Mouse (Mus musculus): ENCODE data around the gene Ablim1. TPM values are rescaled to one million over a fixed set of nuclear protein-coding genes. Genes with fewer than 3 reads are reported as not detected.

Ablim1 gene
- polyA plus RNA-seq, 1 experiment from 2014 or later = 37.9 TPM

DNA sequence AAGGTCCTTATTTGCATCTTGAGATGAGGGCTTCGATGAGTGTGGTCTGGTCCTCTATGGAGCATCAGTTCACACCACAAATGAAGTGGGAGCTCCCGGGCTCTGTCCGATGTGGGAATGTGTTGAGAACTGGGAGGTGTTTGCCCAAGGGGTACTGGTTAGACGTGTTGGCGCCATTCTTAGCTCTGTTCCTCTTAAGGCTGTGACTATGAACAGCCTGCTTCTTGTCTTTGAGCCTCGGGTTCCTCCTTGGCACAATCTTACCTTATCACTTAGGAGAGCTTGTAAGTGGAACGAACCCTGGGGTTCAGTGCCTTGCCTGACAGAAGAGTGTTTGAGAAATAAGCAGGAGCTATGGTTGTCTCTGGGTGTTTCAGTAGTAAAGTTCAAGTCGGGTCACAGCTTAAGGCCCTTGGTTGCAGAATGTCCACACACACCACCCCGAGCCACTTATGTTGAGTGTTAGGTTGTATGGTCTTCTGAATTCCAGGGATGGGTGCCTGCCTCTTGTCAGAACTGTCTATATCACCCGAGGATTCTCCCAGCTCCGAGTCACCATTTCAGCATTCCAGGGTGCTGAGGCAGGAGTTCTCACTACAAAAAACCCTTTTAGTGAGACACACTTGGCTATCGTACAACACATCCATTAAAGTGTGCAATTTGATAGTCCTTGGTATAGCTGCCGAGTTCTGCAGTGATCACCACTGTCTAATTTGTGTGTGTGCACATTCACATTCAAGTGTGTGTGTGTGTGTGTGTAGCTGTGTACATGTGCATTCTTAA, 131.6 kb downstream of the Ablim1 start:
- ATAC-seq (ENCODE audit: low FRiP score) = no peak

DNA sequence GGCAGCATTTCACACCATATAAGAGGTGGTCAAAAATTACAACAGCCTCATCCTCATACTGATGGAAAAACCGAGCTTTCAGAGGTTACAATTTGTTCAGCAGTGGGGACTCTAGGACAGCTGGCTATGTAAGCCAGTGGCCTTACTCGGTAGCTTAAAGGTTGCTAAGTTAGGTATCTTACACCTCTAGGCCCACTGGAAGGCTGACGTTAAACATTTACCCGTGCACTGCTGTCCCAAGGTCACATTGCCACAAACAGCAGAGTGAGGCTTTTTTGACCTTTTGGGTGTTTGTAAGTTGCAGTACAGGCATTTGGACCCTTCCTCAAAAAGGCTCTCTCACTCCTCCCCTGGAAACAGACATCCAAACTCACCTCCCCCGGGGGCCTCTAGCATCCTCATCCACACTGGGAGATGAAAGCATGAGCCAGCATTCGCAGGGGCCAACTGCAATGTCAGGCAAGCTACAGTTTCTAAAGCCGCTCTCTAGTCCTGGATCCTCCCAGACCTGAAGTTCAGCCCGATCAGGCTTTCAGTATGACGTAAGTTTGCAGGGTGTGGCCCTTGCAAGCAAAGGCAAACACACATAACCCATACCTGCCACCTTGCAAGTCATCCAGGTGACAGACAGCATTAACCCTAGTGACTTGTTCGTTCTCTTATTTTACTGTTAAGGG, 132.7 kb downstream of the Ablim1 start:
- no peak overlapping the region for H3K4me2 ChIP-seq
- no peaks in the 10 kb centered on the region for H3K27me3 ChIP-seq
- no peaks in the 10 kb centered on the region for H3K9me3 ChIP-seq
- 93% methylated on average over 10 of the region's 10 CpGs for WGBS
- H3K4me3 ChIP-seq = no peak overlapping the region
- no peaks in the 10 kb centered on the region for H3K36me3 ChIP-seq
- ATAC-seq (ENCODE audit: low FRiP score) = no peak
- no peak overlapping the region for H3K9ac ChIP-seq
- peaks cover 4% of the 10 kb centered on the region; the same call in 1 of the 2 replicates for H3K4me1 ChIP-seq (replicated peaks)
- no peak overlapping the region for H3K27ac ChIP-seq

More for the DNA sequence above, 131.6 kb downstream of the Ablim1 start:
- H3K4me1 ChIP-seq (replicated peaks) = peaks cover 4% of the 10 kb centered on the region; the same call in 1 of the 2 replicates
- no peak overlapping the region for H3K4me2 ChIP-seq
- no peaks in the 10 kb centered on the region for H3K27me3 ChIP-seq
- H3K36me3 ChIP-seq = no peaks in the 10 kb centered on the region
- 91% methylated on average over 13 of the region's 13 CpGs for WGBS
- H3K4me3 ChIP-seq = no peak overlapping the region
- no peak overlapping the region for H3K9ac ChIP-seq
- H3K27ac ChIP-seq = no peak overlapping the region
- H3K9me3 ChIP-seq = no peaks in the 10 kb centered on the region

DNA sequence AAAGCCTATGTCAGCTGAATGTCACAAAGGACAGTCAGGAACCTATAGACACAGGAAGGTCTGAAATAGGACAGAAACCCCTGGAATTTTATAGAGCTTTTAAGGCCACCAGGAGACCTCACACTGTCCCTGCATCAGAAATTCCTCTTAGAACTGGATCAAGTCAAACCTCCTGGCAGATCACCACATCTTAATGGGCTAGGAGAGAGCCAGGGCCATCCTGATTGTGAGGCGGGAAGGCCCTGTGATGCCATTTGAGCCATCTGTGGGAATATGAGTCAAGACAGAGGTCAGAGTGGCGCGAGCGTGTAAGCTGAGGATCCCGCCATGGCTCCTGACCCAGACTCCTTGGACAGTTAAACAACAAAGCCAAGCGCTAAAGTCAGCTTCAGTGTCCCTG, 133.4 kb downstream of the Ablim1 start:
- Histone ChIP-seq H3K4me3 (no peak overlapping the region), H3K4me2 (no peak overlapping the region), H3K27ac (no peak overlapping the region), H3K27me3 (no peaks in the 10 kb centered on the region), H3K4me1 (replicated peaks) (peaks cover 4% of the 10 kb centered on the region; the same call in 1 of the 2 replicates), H3K9me3 (no peaks in the 10 kb centered on the region), H3K9ac (no peak overlapping the region), H3K36me3 (no peaks in the 10 kb centered on the region)
- ATAC-seq (ENCODE audit: low FRiP score) = no peak
- 93% methylated on average over 6 of the region's 6 CpGs for WGBS

DNA sequence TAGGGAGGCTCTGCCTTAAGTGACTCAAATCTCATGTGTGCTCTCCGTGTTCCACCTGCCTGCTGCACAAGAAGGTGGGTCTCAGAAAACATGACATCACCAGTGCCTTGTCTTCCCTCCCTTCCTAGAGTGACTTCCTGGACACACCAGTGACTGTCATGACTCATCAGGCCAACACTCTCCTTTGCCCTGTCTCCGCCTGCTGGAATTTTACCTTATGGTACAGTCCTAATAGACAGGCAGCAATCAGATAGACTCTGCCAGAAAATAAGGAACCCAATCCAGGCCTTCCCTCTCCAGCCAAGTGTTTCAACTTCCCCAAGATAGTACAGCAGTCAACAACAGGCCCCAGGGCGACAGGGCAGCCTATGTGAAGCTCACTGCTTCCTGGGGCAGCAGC, 133.8 kb downstream of the Ablim1 start:
- Histone ChIP-seq H3K4me1 (replicated peaks) (peaks cover 4% of the 10 kb centered on the region; the same call in 1 of the 2 replicates), H3K4me2 (no peak overlapping the region), H3K9ac (no peak overlapping the region), H3K27ac (no peak overlapping the region), H3K9me3 (no peaks in the 10 kb centered on the region), H3K36me3 (no peaks in the 10 kb centered on the region), H3K4me3 (no peak overlapping the region), H3K27me3 (no peaks in the 10 kb centered on the region)
- 86% methylated on average over 3 of the region's 3 CpGs for WGBS
- ATAC-seq (ENCODE audit: low FRiP score) = no peak

DNA sequence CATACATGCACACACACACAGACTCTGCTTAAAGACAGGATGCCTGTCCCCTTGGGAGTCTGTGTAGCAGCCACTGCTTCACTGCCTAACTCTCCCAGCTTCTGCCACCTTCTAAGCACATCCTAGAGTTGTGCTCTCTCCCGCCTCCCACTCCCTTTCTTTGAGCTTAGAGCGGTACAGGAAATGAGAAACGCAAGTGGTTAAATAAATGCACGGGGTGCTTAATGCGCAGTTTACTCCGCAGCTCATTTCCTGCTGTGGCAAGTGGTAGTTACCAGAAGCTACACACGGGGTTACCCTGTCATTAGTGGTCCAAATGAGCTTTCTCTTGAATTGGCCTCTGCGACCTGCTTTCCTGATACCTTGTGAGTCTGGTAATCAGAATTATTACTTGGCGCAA, 134.4 kb downstream of the Ablim1 start:
- H3K9me3 ChIP-seq = no peaks in the 10 kb centered on the region
- H3K9ac ChIP-seq = no peak overlapping the region
- H3K27ac ChIP-seq = no peak overlapping the region
- no peak overlapping the region for H3K4me3 ChIP-seq
- no peaks in the 10 kb centered on the region for H3K36me3 ChIP-seq
- 81% methylated on average over 9 of the region's 9 CpGs for WGBS
- H3K4me2 ChIP-seq = no peak overlapping the region
- no peaks in the 10 kb centered on the region for H3K27me3 ChIP-seq
- H3K4me1 ChIP-seq (replicated peaks) = peaks cover 4% of the 10 kb centered on the region
- ATAC-seq (ENCODE audit: low FRiP score) = no peak

DNA sequence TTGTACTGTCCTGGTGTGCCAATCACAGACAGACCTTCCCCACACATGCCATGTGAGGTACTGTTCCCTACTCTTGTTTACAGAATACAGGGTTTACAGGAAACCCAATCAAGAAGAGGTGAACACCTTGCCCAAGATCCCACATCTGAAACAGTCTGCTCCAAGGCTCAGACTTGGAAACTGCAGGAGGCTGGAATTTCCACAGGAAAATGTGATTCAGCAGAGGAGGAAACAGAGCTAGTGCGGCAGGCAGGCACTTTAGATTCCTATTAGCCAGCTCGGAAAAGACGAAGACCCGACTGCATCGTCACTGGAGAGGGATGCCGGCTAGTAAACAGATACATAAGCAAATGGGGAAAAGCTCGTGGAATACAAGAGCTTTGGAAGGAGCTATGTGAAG, 135.4 kb downstream of the Ablim1 start:
- no peak overlapping the region for H3K4me2 ChIP-seq
- no peaks in the 10 kb centered on the region for H3K9me3 ChIP-seq
- no peak overlapping the region for H3K4me3 ChIP-seq
- no peak for ATAC-seq (ENCODE audit: low FRiP score)
- 95% methylated on average over 7 of the region's 7 CpGs for WGBS
- H3K9ac ChIP-seq = no peak overlapping the region
- no peaks in the 10 kb centered on the region for H3K36me3 ChIP-seq
- peaks cover 4% of the 10 kb centered on the region for H3K4me1 ChIP-seq (replicated peaks)
- no peaks in the 10 kb centered on the region for H3K27me3 ChIP-seq
- no peak overlapping the region for H3K27ac ChIP-seq

DNA sequence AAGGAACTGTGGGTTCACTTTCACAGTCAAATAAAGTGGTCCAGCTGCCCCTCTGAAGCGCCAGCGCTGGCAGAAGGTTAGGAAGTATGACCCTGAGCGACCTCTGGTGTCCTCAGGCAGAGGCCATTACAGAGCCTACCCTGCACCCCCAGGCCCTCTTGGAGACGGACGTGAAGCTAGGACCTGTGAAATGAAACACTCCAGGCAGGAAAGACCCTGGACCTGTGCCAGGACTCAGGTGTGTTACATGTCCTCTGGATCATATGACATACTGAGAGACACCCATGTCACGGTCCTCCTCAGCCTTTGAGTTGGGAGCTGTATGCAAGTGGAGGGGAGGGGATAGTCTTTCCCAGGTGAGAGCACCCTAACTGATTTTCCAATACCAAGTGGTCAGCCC, 137.4 kb downstream of the Ablim1 start:
- Histone ChIP-seq H3K9me3 (no peaks in the 10 kb centered on the region), H3K27ac (no peak overlapping the region), H3K4me3 (no peak overlapping the region), H3K4me1 (replicated peaks) (peaks cover 4% of the 10 kb centered on the region), H3K36me3 (0 out of 2 replicates have a peak, but pooled peaks cover 5% of the 10 kb centered on the region), H3K4me2 (no peak overlapping the region), H3K9ac (no peak overlapping the region), H3K27me3 (no peaks in the 10 kb centered on the region)
- 73% methylated on average over 6 of the region's 6 CpGs for WGBS
- no peak for ATAC-seq (ENCODE audit: low FRiP score)

DNA sequence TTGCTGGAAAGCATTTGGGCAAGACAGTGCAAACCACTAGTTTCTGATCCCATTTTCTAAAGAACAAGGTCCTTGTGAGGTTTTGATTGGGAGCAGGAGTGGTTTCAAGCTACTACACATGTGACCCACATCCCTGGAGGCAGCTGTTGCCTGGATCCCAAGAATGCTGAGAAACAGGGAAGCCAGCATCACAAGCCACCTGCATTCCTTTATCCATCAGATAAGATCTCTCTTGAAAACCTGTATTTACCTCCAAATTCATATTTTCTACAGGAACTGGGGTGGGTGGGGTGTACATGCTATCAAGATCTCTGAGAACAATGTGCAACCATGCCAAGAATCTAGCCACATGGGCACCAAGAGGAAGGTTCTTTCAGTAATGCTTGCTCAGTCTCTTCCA, 139.6 kb downstream of the Ablim1 start:
- Histone ChIP-seq H3K27ac (no peak overlapping the region), H3K27me3 (no peaks in the 10 kb centered on the region), H3K4me1 (replicated peaks) (peaks cover under 1% of the 10 kb centered on the region), H3K4me3 (no peak overlapping the region), H3K4me2 (no peak overlapping the region), H3K9ac (no peak overlapping the region), H3K36me3 (0 out of 2 replicates have a peak, but pooled peaks cover 8% of the 10 kb centered on the region), H3K9me3 (no peaks in the 10 kb centered on the region)
- no peak for ATAC-seq (ENCODE audit: low FRiP score)

DNA sequence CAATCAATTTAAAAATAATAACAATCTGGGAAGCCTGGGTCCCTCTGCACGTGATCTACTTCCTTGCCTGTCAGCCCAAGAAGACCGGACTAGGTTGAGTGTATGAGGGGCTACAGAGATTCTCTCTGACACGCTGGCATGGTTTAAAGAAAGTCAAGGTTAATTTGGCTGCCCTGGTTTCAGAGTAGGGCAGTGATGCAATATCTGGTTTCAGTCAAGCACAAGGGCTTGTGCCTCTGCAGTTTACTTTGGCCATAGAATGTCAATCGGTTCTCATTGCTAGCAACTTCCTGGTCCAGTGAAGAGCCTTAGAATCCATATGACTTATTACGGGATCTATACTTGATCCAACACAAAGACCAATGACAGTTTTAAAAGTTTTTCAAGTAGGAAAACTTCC, 140.2 kb downstream of the Ablim1 start:
- Histone ChIP-seq H3K36me3 (0 out of 2 replicates have a peak, but pooled peaks cover 8% of the 10 kb centered on the region), H3K9ac (no peak overlapping the region), H3K4me2 (no peak overlapping the region), H3K27ac (no peak overlapping the region), H3K27me3 (no peaks in the 10 kb centered on the region), H3K4me1 (replicated peaks) (no peaks in the 10 kb centered on the region; the same call in 1 of the 2 replicates), H3K4me3 (no peak overlapping the region), H3K9me3 (no peaks in the 10 kb centered on the region)
- ATAC-seq (ENCODE audit: low FRiP score) = no peak
- WGBS = 88% methylated on average over 5 of the region's 5 CpGs

DNA sequence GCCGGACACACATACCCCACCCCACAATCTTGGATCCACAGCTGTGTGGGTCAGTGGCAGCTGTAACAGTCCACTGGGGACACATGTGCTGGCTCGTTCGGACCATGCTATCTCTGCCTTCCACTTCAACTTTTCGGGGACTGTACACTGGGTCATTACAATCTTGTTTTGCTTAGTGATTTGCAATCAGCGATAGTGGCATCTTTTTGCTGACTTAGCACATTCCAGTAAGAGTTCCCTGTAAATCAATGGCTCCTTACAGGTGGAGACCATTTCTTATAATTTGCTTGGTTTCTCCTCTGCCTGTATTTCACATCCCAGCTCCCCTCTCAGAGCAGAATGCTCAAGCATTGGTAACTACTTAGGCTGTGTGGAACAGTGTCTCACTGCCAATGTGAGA, 140.7 kb downstream of the Ablim1 start:
- Histone ChIP-seq H3K9me3 (no peaks in the 10 kb centered on the region), H3K4me1 (replicated peaks) (no peaks in the 10 kb centered on the region; the same call in 1 of the 2 replicates), H3K27ac (no peak overlapping the region), H3K36me3 (0 out of 2 replicates have a peak, but pooled peaks cover 8% of the 10 kb centered on the region), H3K4me2 (no peak overlapping the region), H3K4me3 (no peak overlapping the region), H3K27me3 (no peaks in the 10 kb centered on the region), H3K9ac (no peak overlapping the region)
- ATAC-seq (ENCODE audit: low FRiP score) = no peak
- 89% methylated on average over 5 of the region's 5 CpGs for WGBS

DNA sequence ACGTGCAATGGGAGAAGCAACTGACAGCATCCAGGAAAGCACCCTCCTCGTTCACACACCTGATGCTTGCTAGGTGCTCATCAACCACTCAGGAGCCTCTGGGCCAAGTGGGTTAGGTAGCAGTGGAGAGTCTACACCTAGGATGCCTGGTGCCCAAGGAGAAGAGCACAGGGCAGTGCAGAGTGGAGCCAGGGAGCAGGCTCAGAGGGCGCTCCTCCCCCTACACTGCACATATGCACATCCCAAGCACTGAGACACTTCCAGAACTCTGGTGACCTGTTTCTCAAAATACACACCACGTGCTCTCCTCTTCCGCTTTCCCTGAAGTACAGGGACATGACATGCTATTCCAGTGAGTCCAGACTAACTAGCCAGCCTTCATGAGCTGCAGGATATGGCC, 142.4 kb downstream of the Ablim1 start:
- Histone ChIP-seq H3K27me3 (no peaks in the 10 kb centered on the region), H3K36me3 (0 out of 2 replicates have a peak, but pooled peaks cover 8% of the 10 kb centered on the region), H3K9me3 (no peaks in the 10 kb centered on the region), H3K4me3 (no peak overlapping the region), H3K4me2 (no peak overlapping the region), H3K27ac (no peak overlapping the region), H3K4me1 (replicated peaks) (no peaks in the 10 kb centered on the region; the same call in 1 of the 2 replicates), H3K9ac (no peak overlapping the region)
- no peak for ATAC-seq (ENCODE audit: low FRiP score)
- 90% methylated on average over 5 of the region's 5 CpGs for WGBS

DNA sequence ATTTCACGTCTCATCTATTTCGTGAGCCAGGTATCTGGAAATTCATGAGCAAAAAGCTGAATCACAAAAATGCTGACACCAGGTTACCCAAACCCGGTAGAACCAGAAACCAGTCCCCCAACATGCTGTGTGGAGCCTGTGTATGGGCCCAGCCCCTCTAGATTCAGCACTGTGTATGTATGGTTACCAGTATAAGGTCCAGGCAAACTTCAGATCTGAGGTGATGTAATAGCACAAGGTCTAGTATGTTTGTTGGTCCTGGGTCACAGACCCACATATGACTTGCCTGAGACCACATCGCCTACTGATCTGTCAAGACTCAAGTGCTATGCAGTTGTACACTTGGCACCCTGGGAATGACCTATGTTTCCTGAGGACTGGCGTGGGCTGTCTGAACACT, 143.8 kb downstream of the Ablim1 start:
- H3K4me1 ChIP-seq (replicated peaks) = no peaks in the 10 kb centered on the region; the same call in 1 of the 2 replicates
- H3K27ac ChIP-seq = no peak overlapping the region
- H3K36me3 ChIP-seq = 0 out of 2 replicates have a peak, but pooled peaks cover 8% of the 10 kb centered on the region
- no peak overlapping the region for H3K4me2 ChIP-seq
- ATAC-seq (ENCODE audit: low FRiP score) = no peak
- no peak overlapping the region for H3K9ac ChIP-seq
- no peaks in the 10 kb centered on the region for H3K27me3 ChIP-seq
- H3K4me3 ChIP-seq = no peak overlapping the region
- H3K9me3 ChIP-seq = no peaks in the 10 kb centered on the region
- 89% methylated on average over 5 of the region's 5 CpGs for WGBS

Measured in hindbrain, embryonic 13.5 days (tissue).